Mouse (Mus musculus): ENCODE measurements at regions not wholly inside any gene's neighbourhood (a gene's known extent, or its start where the extent isn't known, plus 50 kb on each side); places are given as distances from the start of the nearest gene placed in this dataset.
A peak's percentile ranks its signal among the peaks of the same experiment; 100 is the strongest.

DNA sequence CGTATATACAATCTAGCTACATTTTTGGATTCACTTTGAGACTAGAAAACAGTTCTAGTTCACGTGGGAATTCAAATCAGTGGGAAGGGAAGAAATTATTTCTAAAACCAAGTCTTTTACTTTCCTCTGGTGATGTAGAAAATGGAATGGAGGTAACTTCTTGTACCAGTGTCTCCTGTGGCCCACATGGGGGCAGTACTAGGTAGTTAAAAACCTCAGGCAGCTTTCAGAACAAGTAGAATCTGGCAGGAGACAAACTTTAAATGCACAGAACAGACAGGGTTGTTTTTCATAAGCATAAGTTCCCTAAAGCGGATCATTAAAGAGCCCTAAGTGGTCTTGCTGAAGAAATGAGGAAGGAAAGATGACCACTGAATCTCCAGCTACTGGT, 855.2 kb upstream of the Stxbp6 start:
- peak in 1 of 2 experiments; percentile 69 for DNase-seq (ENCODE audit: extremely low spot score in 1 of 2, low spot score in 1 of 2)

DNA sequence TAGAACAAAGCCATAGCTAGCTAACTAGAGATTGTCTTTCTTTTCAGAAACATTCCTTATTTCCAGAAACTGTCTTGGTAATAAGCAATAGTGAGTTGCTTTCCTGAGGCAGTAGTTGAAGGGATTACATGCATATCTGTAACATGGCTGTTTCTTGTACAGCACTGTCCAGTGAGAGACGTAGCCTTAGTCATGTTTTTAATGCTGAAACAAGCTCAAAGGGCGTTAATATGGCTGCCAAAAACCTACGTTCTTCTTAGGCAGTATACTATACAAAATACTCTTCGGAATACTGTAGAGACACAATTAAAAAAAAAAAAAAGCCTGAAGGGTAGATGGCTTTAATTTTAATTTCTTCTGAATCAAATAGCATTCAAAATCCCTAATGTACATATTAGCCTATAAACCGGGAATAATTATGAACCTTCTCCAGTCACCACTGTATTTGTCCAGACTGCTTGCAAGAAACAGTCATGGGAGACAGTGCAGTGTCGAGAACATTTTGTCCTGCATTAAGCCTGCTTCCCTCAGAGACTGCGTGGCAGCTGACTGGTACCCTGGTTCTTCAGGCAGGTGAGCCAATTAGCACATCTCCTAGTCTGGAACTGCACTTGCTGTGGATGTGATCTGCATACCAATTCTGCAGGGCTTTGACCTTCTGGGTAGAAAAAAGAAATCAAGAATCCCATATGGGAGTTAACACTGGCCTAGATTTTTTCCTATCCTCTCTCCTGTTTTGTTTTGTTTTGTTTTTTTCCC, 854.7 kb upstream of the Stxbp6 start:
- DNase-seq (ENCODE audit: extremely low spot score in 1 of 2, low spot score in 1 of 2): peak in 1 of 2 experiments; percentile 2
